Mouse (Mus musculus) midbrain, embryonic 16.5 days (tissue): ENCODE measurements at regions not wholly inside any gene's neighbourhood (a gene's known extent, or its start where the extent isn't known, plus 50 kb on each side); places are given as distances from the start of the nearest gene placed in this dataset.
"Not testable (repeated sequence)": the region's sequence is repeated elsewhere in the genome, so short reads cannot be mapped to it uniquely, and the experiment has no call there.

Source experiments
- ATAC-seq: fragments of 200-750 bp; cut with Nextera tagmentation; 2 replicates; pipeline ENCODE4 v1.8.0; 2017; ENCODE audit warnings: moderate TSS enrichment
- H3K27ac ChIP-seq: fragments of 300-500 bp; sonication (generic); 2 replicates; pipeline ENCODE4 v1.5.1; 2014; ENCODE audit warnings: mild to moderate bottlenecking, low read length, mixed read lengths
- H3K27me3 ChIP-seq: fragments of 300-500 bp; sonication (generic); 2 replicates; pipeline ENCODE4 v1.6.1; 2014; ENCODE audit warnings: low read depth, low read length, mixed read lengths; ENCODE audit not compliant: control insufficient read depth, insufficient read depth
- H3K36me3 ChIP-seq: fragments of 300-500 bp; sonication (generic); 2 replicates; pipeline ENCODE4 v1.6.1; 2014; ENCODE audit warnings: mild to moderate bottlenecking, low read length, moderate library complexity, mixed read lengths; ENCODE audit not compliant: control insufficient read depth, insufficient read depth
- H3K4me1 ChIP-seq: fragments of 300-500 bp; sonication (generic); 2 replicates; pipeline ENCODE4 v1.6.1; 2014; ENCODE audit warnings: mild to moderate bottlenecking, low read length, mixed read lengths; ENCODE audit not compliant: control insufficient read depth, insufficient read depth
- H3K4me2 ChIP-seq: fragments of 300-500 bp; sonication (generic); 2 replicates; pipeline ENCODE4 v1.6.1; 2014; ENCODE audit warnings: mild to moderate bottlenecking, low read length, mixed read lengths
- H3K4me3 ChIP-seq: fragments of 300-500 bp; sonication (generic); 2 replicates; pipeline ENCODE4 v1.5.1; 2014; ENCODE audit warnings: low read depth, mild to moderate bottlenecking, low read length, moderate library complexity, mixed read lengths
- H3K9ac ChIP-seq: fragments of 300-500 bp; sonication (generic); 2 replicates; pipeline ENCODE4 v1.6.1; 2014; ENCODE audit warnings: low read depth, low read length, mixed read lengths
- H3K9me3 ChIP-seq: fragments of 300-500 bp; sonication (generic); replicated peaks from 2 replicates; pipeline ENCODE4 v1.6.1; 2014; ENCODE audit warnings: mild to moderate bottlenecking, low read length, mixed read lengths; ENCODE audit not compliant: control insufficient read depth, poor library complexity, severe bottlenecking
- WGBS: fragments of 180-500 bp; shearing (Covaris S2); extraction: QIAGEN DNeasy Blood & Tissue Kit; methylation state at CpG from one replicate; pipeline ENCODE4 v1.1.7; 2014; 5-methylcytosine and 5-hydroxymethylcytosine counted together

GRCm38 (mm10) chr6:37748296-37748980, 122.2 kb upstream of the Trim24 start:
- no peaks in the 10 kb centered on the region for H3K27me3 ChIP-seq
- 33% methylated on average over 8 of the region's 8 CpGs for WGBS
- ATAC-seq = no peak
- H3K4me3 ChIP-seq = no peak overlapping the region
- no peak overlapping the region for H3K9ac ChIP-seq
- H3K36me3 ChIP-seq = no peaks in the 10 kb centered on the region
- H3K4me2 ChIP-seq = no peak overlapping the region
- H3K4me1 ChIP-seq = no peaks in the 10 kb centered on the region
- H3K27ac ChIP-seq = no peak overlapping the region
- H3K9me3 ChIP-seq = no peaks in the 10 kb centered on the region

GRCm38 (mm10) chr6:37749016-37749415, 121.6 kb upstream of the Trim24 start:
- H3K36me3 ChIP-seq = no peaks in the 10 kb centered on the region
- WGBS = 86% methylated on average over 5 of the region's 5 CpGs
- no peak for ATAC-seq
- H3K9ac ChIP-seq = no peak overlapping the region
- no peak overlapping the region for H3K4me2 ChIP-seq
- H3K27me3 ChIP-seq = no peaks in the 10 kb centered on the region
- H3K27ac ChIP-seq = no peak overlapping the region
- no peak overlapping the region for H3K4me3 ChIP-seq
- H3K9me3 ChIP-seq = no peaks in the 10 kb centered on the region
- no peaks in the 10 kb centered on the region for H3K4me1 ChIP-seq

- H3K4me3 ChIP-seq = no peak overlapping the region
- H3K9me3 ChIP-seq = no peaks in the 10 kb centered on the region
- no peak overlapping the region for H3K27ac ChIP-seq
- no peaks in the 10 kb centered on the region for H3K4me1 ChIP-seq
- no peak overlapping the region for H3K4me2 ChIP-seq
- ATAC-seq = no peak
- no peaks in the 10 kb centered on the region for H3K36me3 ChIP-seq
- H3K9ac ChIP-seq = no peak overlapping the region
- WGBS = 95% methylated on average over 3 of the region's 3 CpGs
- no peaks in the 10 kb centered on the region for H3K27me3 ChIP-seq
Observed at GRCm38 (mm10) chr6:37750271-37750670, 120.3 kb upstream of the Trim24 start.

- Histone ChIP-seq H3K9ac (no peak overlapping the region), H3K36me3 (no peaks in the 10 kb centered on the region), H3K27me3 (no peaks in the 10 kb centered on the region), H3K4me3 (no peak overlapping the region), H3K27ac (no peak overlapping the region), H3K4me1 (no peaks in the 10 kb centered on the region), H3K4me2 (no peak overlapping the region), H3K9me3 (no peaks in the 10 kb centered on the region)
- ATAC-seq = no peak
Observed at GRCm38 (mm10) chr6:37751701-37752100, 118.9 kb upstream of the Trim24 start.

GRCm38 (mm10) chr6:37761003-37761402, 109.6 kb upstream of the Trim24 start:
- not testable (repeated sequence) for H3K9ac ChIP-seq, H3K9me3 ChIP-seq, H3K36me3 ChIP-seq, H3K27ac ChIP-seq, ATAC-seq, H3K4me3 ChIP-seq, H3K4me2 ChIP-seq, H3K4me1 ChIP-seq, H3K27me3 ChIP-seq
- 98% methylated on average over 3 of the region's 5 CpGs for WGBS

- no peak overlapping the region for H3K4me3 ChIP-seq
- no peaks in the 10 kb centered on the region for H3K4me1 ChIP-seq
- H3K9ac ChIP-seq = no peak overlapping the region
- no peak overlapping the region for H3K27ac ChIP-seq
- 74% methylated on average over 2 of the region's 2 CpGs for WGBS
- no peak for ATAC-seq
- H3K4me2 ChIP-seq = no peak overlapping the region
- no peaks in the 10 kb centered on the region for H3K36me3 ChIP-seq
- H3K27me3 ChIP-seq = no peaks in the 10 kb centered on the region
- H3K9me3 ChIP-seq = no peaks in the 10 kb centered on the region
Observed at GRCm38 (mm10) chr6:37763036-37763435, 107.6 kb upstream of the Trim24 start.

- Histone ChIP-seq H3K4me2 (no peak overlapping the region), H3K4me3 (no peak overlapping the region), H3K4me1 (no peaks in the 10 kb centered on the region), H3K27ac (no peak overlapping the region), H3K9ac (no peak overlapping the region), H3K36me3 (no peaks in the 10 kb centered on the region), H3K9me3 (no peaks in the 10 kb centered on the region), H3K27me3 (no peaks in the 10 kb centered on the region)
- ATAC-seq = no peak
Observed at GRCm38 (mm10) chr6:37767690-37768089, 102.9 kb upstream of the Trim24 start.

GRCm38 (mm10) chr6:37773294-37773693, 97.3 kb upstream of the Trim24 start:
- H3K27ac ChIP-seq = no peak overlapping the region
- no peaks in the 10 kb centered on the region for H3K4me1 ChIP-seq
- no peak overlapping the region for H3K9ac ChIP-seq
- no peaks in the 10 kb centered on the region for H3K27me3 ChIP-seq
- ATAC-seq = no peak
- no peaks in the 10 kb centered on the region for H3K9me3 ChIP-seq
- no peak overlapping the region for H3K4me2 ChIP-seq
- no peaks in the 10 kb centered on the region for H3K36me3 ChIP-seq
- H3K4me3 ChIP-seq = no peak overlapping the region

- no peaks in the 10 kb centered on the region for H3K27me3 ChIP-seq
- no peak for ATAC-seq
- no peak overlapping the region for H3K9ac ChIP-seq
- H3K4me3 ChIP-seq = no peak overlapping the region
- no peak overlapping the region for H3K27ac ChIP-seq
- no peaks in the 10 kb centered on the region for H3K4me1 ChIP-seq
- no peak overlapping the region for H3K4me2 ChIP-seq
- no peaks in the 10 kb centered on the region for H3K9me3 ChIP-seq
- no peaks in the 10 kb centered on the region for H3K36me3 ChIP-seq
Observed at GRCm38 (mm10) chr6:37775151-37775550, 95.5 kb upstream of the Trim24 start.
